Mouse (Mus musculus) lung, embryonic 16.5 days (tissue): ENCODE data around the gene Gba2. TPM values are rescaled to one million over a fixed set of nuclear protein-coding genes. Genes with fewer than 3 reads are reported as not detected.

ENCODE experiments used
- ATAC-seq: fragments of 200-750 bp; cut with Nextera tagmentation; 2 replicates; pipeline ENCODE4 v1.8.0; 2017; ENCODE audit warnings: low read depth, mild to moderate bottlenecking, moderate library complexity
- H3K27ac ChIP-seq: fragments of 300-500 bp; sonication (generic); 2 replicates; pipeline ENCODE4 v1.5.1; 2014; ENCODE audit warnings: mild to moderate bottlenecking, control low read depth, low read length
- H3K27me3 ChIP-seq: fragments of 300-500 bp; sonication (generic); 2 replicates; pipeline ENCODE4 v1.6.1; 2014; ENCODE audit warnings: low read depth, low read length, mixed read lengths; ENCODE audit not compliant: control insufficient read depth, insufficient read depth
- H3K36me3 ChIP-seq: fragments of 300-500 bp; sonication (generic); 2 replicates; pipeline ENCODE4 v1.6.1; 2014; ENCODE audit warnings: low read length; ENCODE audit not compliant: control insufficient read depth, insufficient read depth
- H3K4me1 ChIP-seq: fragments of 300-500 bp; sonication (generic); replicated peaks from 2 replicates; pipeline ENCODE4 v1.6.1; 2014; ENCODE audit warnings: low read length, mixed read lengths; ENCODE audit not compliant: control insufficient read depth, insufficient read depth
- H3K4me2 ChIP-seq: fragments of 300-500 bp; sonication (generic); 2 replicates; pipeline ENCODE4 v1.6.1; 2014; ENCODE audit warnings: low read depth, low read length, control low read depth
- H3K4me3 ChIP-seq: fragments of 300-500 bp; sonication (generic); 2 replicates; pipeline ENCODE4 v1.5.1; 2014; ENCODE audit warnings: mild to moderate bottlenecking, low read length, control low read depth
- H3K9ac ChIP-seq: fragments of 300-500 bp; sonication (generic); 2 replicates; pipeline ENCODE4 v1.6.1; 2014; ENCODE audit warnings: low read length, control low read depth
- H3K9me3 ChIP-seq: fragments of 300-500 bp; sonication (generic); 2 replicates; pipeline ENCODE4 v1.6.1; 2016; ENCODE audit warnings: low read length; ENCODE audit not compliant: control insufficient read depth
- whole genome bisulfite sequencing: fragments of 180-500 bp; shearing (Covaris S2); extraction: QIAGEN DNeasy Blood & Tissue Kit; methylation state at CpG from one replicate; pipeline ENCODE4 v1.1.7; 2014; 5-methylcytosine and 5-hydroxymethylcytosine counted together
- polyA plus RNA-seq: library from polyadenylated mRNA; unstranded; fragments of >200 nt; fragmentation: Nextera tagmentation; extraction: Ambion mirVana; gene quantifications from 2 replicates; pipeline ENCODE4 v1.2.1, GENCODE M21; 2015

Gene Gba2
- polyA plus RNA-seq, 1 experiment from 2014 or later: 21.3 TPM

- Histone ChIP-seq H3K27ac (no peak overlapping the region), H3K27me3 (no peaks in the 10 kb centered on the region), H3K9ac (no peak overlapping the region), H3K4me3 (no peak overlapping the region), H3K4me1 (peaks cover 17% of the 10 kb centered on the region), H3K4me2 (no peak overlapping the region), H3K36me3 (peaks cover 24% of the 10 kb centered on the region), H3K9me3 (no peaks in the 10 kb centered on the region)
- WGBS: 87% methylated on average over 4 of the region's 4 CpGs
- ATAC-seq: no peak
Measured at GRCm38 (mm10) chr4:43573561-43573960, 5.1 kb downstream of the Gba2 start.

GRCm38 (mm10) chr4:43571395-43572045, 7.2 kb downstream of the Gba2 start:
- ATAC-seq: no peak
- H3K4me1 ChIP-seq: peaks cover 3% of the 10 kb centered on the region; the same call in 1 of the 2 replicates
- H3K9me3 ChIP-seq: no peaks in the 10 kb centered on the region
- peaks cover 44% of the 10 kb centered on the region for H3K36me3 ChIP-seq
- H3K4me2 ChIP-seq: no peak overlapping the region
- H3K9ac ChIP-seq: no peak overlapping the region
- H3K27ac ChIP-seq: no peak overlapping the region
- WGBS: 77% methylated on average over 6 of the region's 6 CpGs
- H3K27me3 ChIP-seq: no peaks in the 10 kb centered on the region
- H3K4me3 ChIP-seq: no peak overlapping the region

GRCm38 (mm10) chr4:43567140-43567539, 11.5 kb downstream of the Gba2 start:
- Histone ChIP-seq H3K4me3 (no peak overlapping the region), H3K9ac (no peak overlapping the region), H3K27me3 (no peaks in the 10 kb centered on the region), H3K9me3 (no peaks in the 10 kb centered on the region), H3K27ac (no peak overlapping the region), H3K4me2 (no peak overlapping the region), H3K36me3 (peaks cover 56% of the 10 kb centered on the region), H3K4me1 (peaks cover 12% of the 10 kb centered on the region)
- 90% methylated on average over 9 of the region's 9 CpGs for WGBS
- no peak for ATAC-seq

GRCm38 (mm10) chr4:43564231-43564630, 14.4 kb downstream of the Gba2 start:
- no peak overlapping the region for H3K4me2 ChIP-seq
- ATAC-seq: no peak
- no peak overlapping the region for H3K9ac ChIP-seq
- H3K9me3 ChIP-seq: no peaks in the 10 kb centered on the region
- no peak overlapping the region for H3K27ac ChIP-seq
- H3K36me3 ChIP-seq: peaks cover 45% of the 10 kb centered on the region
- H3K4me3 ChIP-seq: no peak overlapping the region
- H3K27me3 ChIP-seq: no peaks in the 10 kb centered on the region
- WGBS: 35% methylated on average over 2 of the region's 2 CpGs
- H3K4me1 ChIP-seq: peaks cover 32% of the 10 kb centered on the region

- Histone ChIP-seq H3K9ac (peak overlapping the region; percentile 96), H3K36me3 (peaks cover 40% of the 10 kb centered on the region), H3K27me3 (no peaks in the 10 kb centered on the region), H3K4me2 (peak overlapping the region; percentile 66), H3K4me3 (peak overlapping the region; percentile 88), H3K27ac (no peak overlapping the region), H3K9me3 (no peaks in the 10 kb centered on the region), H3K4me1 (peaks cover 39% of the 10 kb centered on the region)
- 66% methylated on average over 4 of the region's 4 CpGs for WGBS
- no peak for ATAC-seq
Measured at GRCm38 (mm10) chr4:43563601-43563875, 15.1 kb downstream of the Gba2 start.

- H3K27me3 ChIP-seq: no peaks in the 10 kb centered on the region
- peak overlapping the region; percentile 96 for H3K9ac ChIP-seq
- H3K4me2 ChIP-seq: peak overlapping the region; percentile 66
- ATAC-seq: no peak; the same call in 1 of the 2 replicates
- H3K36me3 ChIP-seq: peaks cover 34% of the 10 kb centered on the region
- peaks cover 44% of the 10 kb centered on the region for H3K4me1 ChIP-seq
- WGBS: 3% methylated on average over 22 of the region's 22 CpGs
- no peaks in the 10 kb centered on the region for H3K9me3 ChIP-seq
- H3K27ac ChIP-seq: peak overlapping the region; percentile 100
- H3K4me3 ChIP-seq: peak overlapping the region; percentile 88
Measured at GRCm38 (mm10) chr4:43562769-43563600, 15.7 kb downstream of the Gba2 start.

GRCm38 (mm10) chr4:43561997-43562768, 16.5 kb downstream of the Gba2 start, which contains the start of the genes Creb3 and Tln1:
Gene Creb3 (plus strand): TSS chr4:43562332.
Gene Tln1 (minus strand): TSS chr4:43562691.
- Histone ChIP-seq H3K27me3 (no peaks in the 10 kb centered on the region), H3K9me3 (no peaks in the 10 kb centered on the region), H3K4me2 (peak within 1 kb of the TSS; percentile 81), H3K9ac (peak within 1 kb of the TSS; percentile 96), H3K27ac (peak within 1 kb of the TSS; percentile 100), H3K4me1 (peaks cover 52% of the 10 kb centered on the region), H3K36me3 (peaks cover 27% of the 10 kb centered on the region), H3K4me3 (peak within 1 kb of the TSS; percentile 88)
- WGBS: under 1% methylated on average over 61 of the region's 62 CpGs
- ATAC-seq: peak; percentile 87

GRCm38 (mm10) chr4:43561436-43561996, 17.2 kb downstream of the Gba2 start:
- H3K4me2 ChIP-seq: peak overlapping the region; percentile 81
- peaks cover 55% of the 10 kb centered on the region for H3K4me1 ChIP-seq
- H3K36me3 ChIP-seq: peaks cover 20% of the 10 kb centered on the region
- no peaks in the 10 kb centered on the region for H3K27me3 ChIP-seq
- peak overlapping the region; percentile 88 for H3K4me3 ChIP-seq
- ATAC-seq: peak; percentile 3; the same call in 1 of the 2 replicates
- 1% methylated on average over 16 of the region's 16 CpGs for WGBS
- H3K27ac ChIP-seq: peak overlapping the region; percentile 100
- H3K9me3 ChIP-seq: no peaks in the 10 kb centered on the region
- peak overlapping the region; percentile 96 for H3K9ac ChIP-seq
